Mouse (Mus musculus) midbrain, embryonic 14.5 days (tissue): ENCODE measurements at regions not wholly inside any gene's neighbourhood (a gene's known extent, or its start where the extent isn't known, plus 50 kb on each side); places are given as distances from the start of the nearest gene placed in this dataset.

Experiments
- ATAC-seq: fragments of 200-750 bp; cut with Nextera tagmentation; 2 replicates; pipeline ENCODE4 v1.8.0; 2017; ENCODE audit warnings: moderate number of reproducible peaks, moderate library complexity; ENCODE audit not compliant: low FRiP score, low TSS enrichment
- DNase-seq: peaks from one replicate; pipeline ENCODE4 v3.0.0-alpha.2; 2015
- H3K27ac ChIP-seq: fragments of 300-500 bp; sonication (generic); replicated peaks from 2 replicates; pipeline ENCODE4 v1.5.1; 2014; ENCODE audit warnings: mild to moderate bottlenecking, low read depth, low read length, moderate library complexity
- H3K27me3 ChIP-seq: fragments of 300-500 bp; sonication (generic); 2 replicates; pipeline ENCODE4 v1.6.1; 2014; ENCODE audit warnings: low read length, control low read depth, mixed read lengths; ENCODE audit not compliant: control insufficient read depth, insufficient read depth
- H3K36me3 ChIP-seq: fragments of 300-500 bp; sonication (generic); 2 replicates; pipeline ENCODE4 v1.6.1; 2014; ENCODE audit warnings: low read length, control low read depth; ENCODE audit not compliant: control insufficient read depth, insufficient read depth
- H3K4me1 ChIP-seq: fragments of 300-500 bp; sonication (generic); 2 replicates; pipeline ENCODE4 v1.6.1; 2014; ENCODE audit warnings: mild to moderate bottlenecking, antibody characterized with exemption, low read length, control low read depth; ENCODE audit not compliant: control insufficient read depth, insufficient read depth
- H3K4me2 ChIP-seq: fragments of 300-500 bp; sonication (generic); 2 replicates; pipeline ENCODE4 v1.6.1; 2014; ENCODE audit warnings: mild to moderate bottlenecking, low read length, moderate library complexity
- H3K4me3 ChIP-seq: fragments of 300-500 bp; sonication (generic); replicated peaks from 2 replicates; pipeline ENCODE4 v1.5.1; 2014; ENCODE audit warnings: low read depth, low read length
- H3K9ac ChIP-seq: fragments of 300-500 bp; sonication (generic); replicated peaks from 2 replicates; pipeline ENCODE4 v1.6.1; 2014; ENCODE audit warnings: mild to moderate bottlenecking, low read length, moderate library complexity
- H3K9me3 ChIP-seq: fragments of 300-500 bp; sonication (generic); 2 replicates; pipeline ENCODE4 v1.6.1; 2016; ENCODE audit warnings: low read length, control low read depth, mixed read lengths; ENCODE audit not compliant: control insufficient read depth
- WGBS: fragments of 180-500 bp; shearing (Covaris S2); extraction: QIAGEN DNeasy Blood & Tissue Kit; methylation state at CpG from one replicate; pipeline ENCODE4 v1.1.7; 2014; 5-methylcytosine and 5-hydroxymethylcytosine counted together

GRCm38 (mm10) chr14:108199133-108199532, 714.8 kb downstream of the Slitrk1 start:
- H3K27me3 ChIP-seq = no peaks in the 10 kb centered on the region
- DNase-seq (no peak), ATAC-seq (no peak)
- H3K9me3 ChIP-seq = no peaks in the 10 kb centered on the region
- H3K4me1 ChIP-seq = no peaks in the 10 kb centered on the region
- 37% methylated on average over 2 of the region's 2 CpGs for WGBS
- no peak overlapping the region for H3K27ac ChIP-seq
- H3K9ac ChIP-seq = no peak overlapping the region
- no peak overlapping the region for H3K4me3 ChIP-seq
- H3K36me3 ChIP-seq = no peaks in the 10 kb centered on the region
- no peak overlapping the region for H3K4me2 ChIP-seq

GRCm38 (mm10) chr14:108180920-108181319, 733.0 kb downstream of the Slitrk1 start:
- DNase-seq = no peak
- H3K9ac ChIP-seq = no peak overlapping the region
- H3K36me3 ChIP-seq = no peaks in the 10 kb centered on the region
- H3K4me3 ChIP-seq = no peak overlapping the region
- no peaks in the 10 kb centered on the region for H3K27me3 ChIP-seq
- no peak overlapping the region for H3K4me2 ChIP-seq
- WGBS = 92% methylated on average over 1 of the region's 2 CpGs
- no peaks in the 10 kb centered on the region for H3K4me1 ChIP-seq
- no peak overlapping the region for H3K27ac ChIP-seq
- no peaks in the 10 kb centered on the region for H3K9me3 ChIP-seq
- no peak for ATAC-seq

- Histone ChIP-seq H3K9ac (no peak overlapping the region), H3K9me3 (no peaks in the 10 kb centered on the region), H3K27me3 (no peaks in the 10 kb centered on the region), H3K4me2 (no peak overlapping the region), H3K36me3 (no peaks in the 10 kb centered on the region), H3K4me1 (no peaks in the 10 kb centered on the region), H3K4me3 (no peak overlapping the region), H3K27ac (no peak overlapping the region)
- 47% methylated on average over 2 of the region's 2 CpGs for WGBS
- peak; percentile 67 for ATAC-seq
- DNase-seq = peak; percentile 78
These were observed 738.6 kb downstream of the Slitrk1 start for GRCm38 (mm10) chr14:108175275-108175860.

- Histone ChIP-seq H3K27ac (no peak overlapping the region), H3K4me1 (no peaks in the 10 kb centered on the region), H3K27me3 (no peaks in the 10 kb centered on the region), H3K36me3 (no peaks in the 10 kb centered on the region), H3K4me3 (no peak overlapping the region), H3K9ac (no peak overlapping the region), H3K9me3 (no peaks in the 10 kb centered on the region), H3K4me2 (no peak overlapping the region)
- 84% methylated on average over 5 of the region's 5 CpGs for WGBS
- DNase-seq (no peak), ATAC-seq (no peak)
These were observed 761.0 kb downstream of the Slitrk1 start for GRCm38 (mm10) chr14:108152981-108153380.

DNA sequence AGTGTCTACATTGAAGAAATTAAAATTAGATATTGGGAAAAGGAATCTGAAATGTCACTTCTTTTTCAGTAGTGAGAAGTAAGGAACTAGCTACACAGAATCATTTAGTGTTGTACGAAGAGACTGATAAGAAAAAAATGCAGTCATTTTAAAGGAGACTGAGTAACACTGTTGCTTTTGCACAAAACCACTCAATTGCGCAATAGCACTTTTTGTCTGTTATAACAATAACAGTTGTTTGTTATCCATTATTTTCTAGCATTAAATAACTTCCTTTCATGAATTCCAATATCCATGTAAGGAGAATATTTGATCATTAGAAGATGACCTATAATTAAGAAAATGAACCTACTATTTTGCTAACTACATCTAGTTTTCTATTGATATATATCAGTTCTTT, 790.8 kb downstream of the Slitrk1 start:
- no peak for ATAC-seq

DNA sequence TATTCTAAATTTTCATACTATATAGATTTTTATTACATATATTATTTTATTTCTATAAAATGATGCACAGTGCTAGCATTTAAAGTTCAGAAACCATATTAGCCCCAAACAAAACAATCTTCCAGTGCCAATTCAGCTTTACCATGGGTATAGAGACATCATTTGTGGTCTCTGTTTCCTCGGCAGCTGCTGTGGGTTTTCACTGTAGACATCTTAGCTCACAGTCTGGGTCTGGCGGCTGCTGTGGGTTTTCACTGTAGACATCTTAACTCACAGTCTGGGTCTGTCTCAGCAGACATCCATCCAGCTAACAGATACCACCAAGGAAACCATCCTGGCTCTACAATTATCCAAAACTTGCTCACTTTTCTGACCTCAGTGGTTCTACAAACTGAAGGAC, 808.9 kb downstream of the Slitrk1 start:
- Histone ChIP-seq H3K4me2 (no peak overlapping the region), H3K4me3 (no peak overlapping the region), H3K4me1 (no peaks in the 10 kb centered on the region), H3K27ac (no peak overlapping the region), H3K9ac (no peak overlapping the region), H3K36me3 (no peaks in the 10 kb centered on the region), H3K27me3 (no peaks in the 10 kb centered on the region), H3K9me3 (no peaks in the 10 kb centered on the region)
- WGBS = 66% methylated on average over 2 of the region's 2 CpGs
- DNase-seq (no peak), ATAC-seq (no peak)

More for the DNA sequence above, 790.8 kb downstream of the Slitrk1 start:
- no peaks in the 10 kb centered on the region for H3K27me3 ChIP-seq
- no peaks in the 10 kb centered on the region for H3K4me1 ChIP-seq
- H3K4me2 ChIP-seq = no peak overlapping the region
- H3K36me3 ChIP-seq = no peaks in the 10 kb centered on the region
- no peak overlapping the region for H3K27ac ChIP-seq
- no peak overlapping the region for H3K4me3 ChIP-seq
- WGBS = 90% methylated on average over 2 of the region's 2 CpGs
- no peaks in the 10 kb centered on the region for H3K9me3 ChIP-seq
- DNase-seq = no peak
- no peak overlapping the region for H3K9ac ChIP-seq

DNA sequence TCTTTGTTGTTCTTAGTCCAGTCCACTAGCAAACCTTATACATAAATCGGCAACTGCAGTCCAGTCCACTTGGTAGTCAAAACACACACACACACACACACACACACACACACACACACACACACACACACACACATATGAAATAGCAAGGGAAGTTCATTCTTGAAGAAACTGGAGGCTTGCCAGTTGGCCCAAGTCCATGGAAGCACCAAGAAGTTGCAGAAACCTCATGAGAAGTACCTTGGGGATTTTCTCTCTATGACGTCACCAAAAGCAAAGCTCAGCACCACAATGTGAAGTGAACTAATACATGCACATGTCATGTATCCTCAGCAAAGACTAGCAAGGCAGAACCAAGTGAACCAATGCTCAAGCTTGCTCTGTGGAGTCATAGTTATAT, 823.0 kb downstream of the Slitrk1 start:
- 94% methylated on average over 2 of the region's 2 CpGs for whole genome bisulfite sequencing
- Histone ChIP-seq H3K27me3 (no peaks in the 10 kb centered on the region), H3K9ac (no peak overlapping the region), H3K4me2 (no peak overlapping the region), H3K4me1 (no peaks in the 10 kb centered on the region), H3K27ac (no peak overlapping the region), H3K36me3 (no peaks in the 10 kb centered on the region), H3K9me3 (peaks cover 4% of the 10 kb centered on the region; the same call in 1 of the 2 replicates), H3K4me3 (no peak overlapping the region)
- DNase-seq (no peak), ATAC-seq (no peak)

- Histone ChIP-seq H3K4me3 (no peak overlapping the region), H3K36me3 (no peaks in the 10 kb centered on the region), H3K9me3 (no peaks in the 10 kb centered on the region), H3K4me2 (no peak overlapping the region), H3K9ac (no peak overlapping the region), H3K27ac (no peak overlapping the region), H3K4me1 (no peaks in the 10 kb centered on the region), H3K27me3 (no peaks in the 10 kb centered on the region)
- WGBS = 85% methylated on average over 2 of the region's 2 CpGs
- DNase-seq = no peak
- ATAC-seq = no peak
These were observed 864.0 kb downstream of the Slitrk1 start for GRCm38 (mm10) chr14:108049997-108050396.

DNA sequence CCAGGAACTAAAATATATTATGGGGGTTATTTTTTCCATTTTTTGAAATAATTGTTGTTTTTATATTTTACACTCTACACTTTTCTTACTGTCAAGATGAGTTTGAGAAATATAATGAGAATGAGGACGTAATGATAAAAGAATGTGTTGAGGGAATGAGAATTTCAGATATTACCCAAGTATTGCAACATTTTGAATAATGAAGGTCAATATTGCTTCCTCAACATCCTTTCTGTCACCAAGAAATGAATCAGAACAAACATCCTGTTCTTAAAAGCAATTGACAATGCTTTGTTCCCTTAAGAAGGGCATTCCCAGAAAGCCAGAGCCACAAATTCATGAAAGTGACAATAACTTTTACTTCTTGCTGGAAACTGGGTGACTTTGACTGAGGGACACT, 878.0 kb downstream of the Slitrk1 start:
- no peaks in the 10 kb centered on the region for H3K9me3 ChIP-seq
- 91% methylated on average over 1 of the region's 1 CpGs for WGBS
- H3K4me2 ChIP-seq = no peak overlapping the region
- ATAC-seq (no peak), DNase-seq (no peak)
- no peak overlapping the region for H3K9ac ChIP-seq
- H3K27ac ChIP-seq = no peak overlapping the region
- H3K4me3 ChIP-seq = no peak overlapping the region
- no peaks in the 10 kb centered on the region for H3K36me3 ChIP-seq
- no peaks in the 10 kb centered on the region for H3K27me3 ChIP-seq
- H3K4me1 ChIP-seq = no peaks in the 10 kb centered on the region
